Mouse (Mus musculus) hindbrain, embryonic 16.5 days (tissue): ENCODE data around the gene Mrtfa. TPM values are rescaled to one million over a fixed set of nuclear protein-coding genes. Genes with fewer than 3 reads are reported as not detected.

Source experiments
- ATAC-seq: fragments of 200-750 bp; cut with Nextera tagmentation; 2 replicates; pipeline ENCODE4 v1.8.0; 2017; ENCODE audit warnings: moderate TSS enrichment, moderate library complexity
- H3K27ac ChIP-seq: fragments of 300-500 bp; sonication (generic); 2 replicates; pipeline ENCODE4 v1.5.1; 2014; ENCODE audit warnings: low read depth, mild to moderate bottlenecking, control low read depth, low read length, moderate library complexity
- H3K27me3 ChIP-seq: fragments of 300-500 bp; sonication (generic); replicated peaks from 2 replicates; pipeline ENCODE4 v1.6.1; 2014; ENCODE audit warnings: low read length; ENCODE audit not compliant: control insufficient read depth, insufficient read depth
- H3K36me3 ChIP-seq: fragments of 300-500 bp; sonication (generic); 2 replicates; pipeline ENCODE4 v1.6.1; 2014; ENCODE audit warnings: mild to moderate bottlenecking, low read length, moderate library complexity, mixed read lengths; ENCODE audit not compliant: control insufficient read depth, insufficient read depth
- H3K4me1 ChIP-seq: fragments of 300-500 bp; sonication (generic); 2 replicates; pipeline ENCODE4 v1.6.1; 2014; ENCODE audit warnings: low read depth, low read length; ENCODE audit not compliant: control insufficient read depth, insufficient read depth
- H3K4me2 ChIP-seq: fragments of 300-500 bp; sonication (generic); 2 replicates; pipeline ENCODE4 v1.6.1; 2014; ENCODE audit warnings: mild to moderate bottlenecking, low read length, control low read depth, moderate library complexity
- H3K4me3 ChIP-seq: fragments of 300-500 bp; sonication (generic); 2 replicates; pipeline ENCODE4 v1.5.1; 2014; ENCODE audit warnings: mild to moderate bottlenecking, low read length, control low read depth, moderate library complexity
- H3K9ac ChIP-seq: fragments of 300-500 bp; sonication (generic); 2 replicates; pipeline ENCODE4 v1.6.1; 2014; ENCODE audit warnings: low read depth, mild to moderate bottlenecking, control low read depth, low read length, moderate library complexity
- H3K9me3 ChIP-seq: fragments of 300-500 bp; sonication (generic); 2 replicates; pipeline ENCODE4 v1.6.1; 2014; ENCODE audit warnings: mild to moderate bottlenecking, low read length, moderate library complexity; ENCODE audit not compliant: control insufficient read depth
- WGBS: fragments of 180-500 bp; shearing (Covaris S2); extraction: QIAGEN DNeasy Blood & Tissue Kit; methylation state at CpG from one replicate; pipeline ENCODE4 v1.1.7; 2014; 5-methylcytosine and 5-hydroxymethylcytosine counted together
- polyA plus RNA-seq: library from polyadenylated mRNA; unstranded; fragments of >200 nt; fragmentation: Nextera tagmentation; extraction: Ambion mirVana; gene quantifications from 2 replicates; pipeline ENCODE4 v1.2.1, GENCODE M21; 2015

Gene Mrtfa
- polyA plus RNA-seq, 1 experiment from 2014 or later: 24.1 TPM

- Histone ChIP-seq H3K9ac (no peak overlapping the region), H3K27ac (no peak overlapping the region)
These were observed 157.5 kb downstream of the Mrtfa start for GRCm38 (mm10) chr15:81032941-81033629.

GRCm38 (mm10) chr15:81031611-81032010 is 158.9 kb downstream of the Mrtfa start:
- Histone ChIP-seq H3K36me3 (no peaks in the 10 kb centered on the region), H3K9me3 (no peaks in the 10 kb centered on the region), H3K4me2 (no peak overlapping the region), H3K9ac (no peak overlapping the region), H3K27me3 (no peaks in the 10 kb centered on the region), H3K4me1 (peaks cover 9% of the 10 kb centered on the region), H3K4me3 (no peak overlapping the region), H3K27ac (no peak overlapping the region)
- 79% methylated on average over 4 of the region's 4 CpGs for WGBS
- ATAC-seq: no peak

More at GRCm38 (mm10) chr15:81032941-81033629, 157.5 kb downstream of the Mrtfa start:
- H3K36me3 ChIP-seq: no peaks in the 10 kb centered on the region
- H3K4me2 ChIP-seq: no peak overlapping the region
- peaks cover 5% of the 10 kb centered on the region for H3K4me1 ChIP-seq
- no peak overlapping the region for H3K4me3 ChIP-seq
- WGBS: 42% methylated on average over 9 of the region's 9 CpGs
- ATAC-seq: no peak
- H3K9me3 ChIP-seq: no peaks in the 10 kb centered on the region
- no peaks in the 10 kb centered on the region for H3K27me3 ChIP-seq

- H3K27me3 ChIP-seq: no peaks in the 10 kb centered on the region
- no peaks in the 10 kb centered on the region for H3K9me3 ChIP-seq
- H3K4me1 ChIP-seq: peaks cover 9% of the 10 kb centered on the region
- H3K9ac ChIP-seq: no peak overlapping the region
- no peak overlapping the region for H3K27ac ChIP-seq
- ATAC-seq: no peak
- WGBS: 58% methylated on average over 10 of the region's 10 CpGs
- H3K36me3 ChIP-seq: no peaks in the 10 kb centered on the region
- no peak overlapping the region for H3K4me2 ChIP-seq
- H3K4me3 ChIP-seq: no peak overlapping the region
These were observed 159.6 kb downstream of the Mrtfa start for GRCm38 (mm10) chr15:81030891-81031425.

GRCm38 (mm10) chr15:81027378-81028173 is 163.0 kb downstream of the Mrtfa start:
- WGBS: 37% methylated on average over 8 of the region's 8 CpGs
- H3K4me3 ChIP-seq: no peak overlapping the region
- no peaks in the 10 kb centered on the region for H3K27me3 ChIP-seq
- H3K9me3 ChIP-seq: no peaks in the 10 kb centered on the region
- peaks cover 3% of the 10 kb centered on the region; the same call in 1 of the 2 replicates for H3K4me1 ChIP-seq
- H3K9ac ChIP-seq: no peak overlapping the region
- H3K27ac ChIP-seq: peak overlapping the region; percentile 9; the same call in 1 of the 2 replicates
- peak; percentile 68 for ATAC-seq
- no peaks in the 10 kb centered on the region for H3K36me3 ChIP-seq
- no peak overlapping the region for H3K4me2 ChIP-seq

- ATAC-seq: no peak
- H3K4me1 ChIP-seq: peaks cover 3% of the 10 kb centered on the region; the same call in 1 of the 2 replicates
- no peak overlapping the region for H3K4me3 ChIP-seq
- H3K27me3 ChIP-seq: no peaks in the 10 kb centered on the region
- no peak overlapping the region; the same call in 1 of the 2 replicates for H3K27ac ChIP-seq
- H3K9ac ChIP-seq: no peak overlapping the region
- no peaks in the 10 kb centered on the region for H3K36me3 ChIP-seq
- H3K9me3 ChIP-seq: no peaks in the 10 kb centered on the region
- 81% methylated on average over 5 of the region's 5 CpGs for WGBS
- H3K4me2 ChIP-seq: no peak overlapping the region
These were observed 163.7 kb downstream of the Mrtfa start for GRCm38 (mm10) chr15:81026901-81027300.

GRCm38 (mm10) chr15:81023842-81024241 is 166.7 kb downstream of the Mrtfa start:
- WGBS: 92% methylated on average over 9 of the region's 9 CpGs
- no peak for ATAC-seq
- Histone ChIP-seq H3K9me3 (no peaks in the 10 kb centered on the region), H3K9ac (no peak overlapping the region), H3K4me1 (peaks cover 3% of the 10 kb centered on the region; the same call in 1 of the 2 replicates), H3K4me2 (no peak overlapping the region), H3K4me3 (no peak overlapping the region), H3K27ac (no peak overlapping the region), H3K27me3 (no peaks in the 10 kb centered on the region), H3K36me3 (peaks cover 7% of the 10 kb centered on the region; the same call in 1 of the 2 replicates)

- ATAC-seq: no peak
- Histone ChIP-seq H3K9me3 (no peaks in the 10 kb centered on the region), H3K9ac (no peak overlapping the region), H3K36me3 (peaks cover 15% of the 10 kb centered on the region; the same call in 1 of the 2 replicates), H3K27ac (no peak overlapping the region), H3K4me2 (no peak overlapping the region), H3K4me3 (no peak overlapping the region), H3K4me1 (no peaks in the 10 kb centered on the region), H3K27me3 (no peaks in the 10 kb centered on the region)
- WGBS: 92% methylated on average over 7 of the region's 7 CpGs
These were observed 168.1 kb downstream of the Mrtfa start for GRCm38 (mm10) chr15:81022437-81022836.

- H3K4me1 ChIP-seq: no peaks in the 10 kb centered on the region
- H3K4me2 ChIP-seq: no peak overlapping the region
- no peak overlapping the region for H3K4me3 ChIP-seq
- no peaks in the 10 kb centered on the region for H3K9me3 ChIP-seq
- 88% methylated on average over 6 of the region's 6 CpGs for WGBS
- no peak overlapping the region for H3K27ac ChIP-seq
- ATAC-seq: no peak
- no peak overlapping the region for H3K9ac ChIP-seq
- H3K27me3 ChIP-seq: no peaks in the 10 kb centered on the region
- H3K36me3 ChIP-seq: peaks cover 20% of the 10 kb centered on the region
These were observed 169.2 kb downstream of the Mrtfa start for GRCm38 (mm10) chr15:81021377-81021776.

- Histone ChIP-seq H3K9me3 (no peaks in the 10 kb centered on the region), H3K27me3 (no peaks in the 10 kb centered on the region), H3K27ac (no peak overlapping the region), H3K36me3 (peaks cover 39% of the 10 kb centered on the region), H3K4me2 (no peak overlapping the region), H3K9ac (no peak overlapping the region), H3K4me3 (no peak overlapping the region), H3K4me1 (no peaks in the 10 kb centered on the region)
- ATAC-seq: no peak
- WGBS: 89% methylated on average over 7 of the region's 7 CpGs
These were observed 173.2 kb downstream of the Mrtfa start for GRCm38 (mm10) chr15:81017308-81017707.
